Mouse (Mus musculus) neural tube, embryonic 14.5 days (tissue): Measurements from ENCODE around the gene Cacng7. TPM values are rescaled to one million over a fixed set of nuclear protein-coding genes. Genes with fewer than 3 reads are reported as not detected.

Source experiments
- ATAC-seq: fragments of 200-750 bp; cut with Nextera tagmentation; 2 replicates; pipeline ENCODE4 v1.8.0; 2017; ENCODE audit warnings: low read depth, mild to moderate bottlenecking, moderate TSS enrichment, moderate library complexity
- H3K27ac ChIP-seq: fragments of 300-500 bp; sonication (generic); 2 replicates; pipeline ENCODE4 v1.5.1; 2014; ENCODE audit warnings: low read depth, mild to moderate bottlenecking, control low read depth, low read length, moderate library complexity, mixed read lengths
- H3K27me3 ChIP-seq: fragments of 300-500 bp; sonication (generic); 2 replicates; pipeline ENCODE4 v1.6.1; 2014; ENCODE audit warnings: low read length; ENCODE audit not compliant: control insufficient read depth, insufficient read depth
- H3K36me3 ChIP-seq: fragments of 300-500 bp; sonication (generic); 2 replicates; pipeline ENCODE4 v1.6.1; 2014; ENCODE audit warnings: low read length, mixed read lengths; ENCODE audit not compliant: control insufficient read depth, insufficient read depth
- H3K4me1 ChIP-seq: fragments of 300-500 bp; sonication (generic); 2 replicates; pipeline ENCODE4 v1.6.1; 2014; ENCODE audit warnings: low read length; ENCODE audit not compliant: control insufficient read depth, insufficient read depth
- H3K4me2 ChIP-seq: fragments of 300-500 bp; sonication (generic); 2 replicates; pipeline ENCODE4 v1.6.1; 2014; ENCODE audit warnings: mild to moderate bottlenecking, low read depth, low read length, control low read depth
- H3K4me3 ChIP-seq: fragments of 300-500 bp; sonication (generic); 2 replicates; pipeline ENCODE4 v1.5.1; 2014; ENCODE audit warnings: low read depth, low read length, control low read depth, mixed read lengths
- H3K9ac ChIP-seq: fragments of 300-500 bp; sonication (generic); replicated peaks from 2 replicates; pipeline ENCODE4 v1.6.1; 2014; ENCODE audit warnings: low read depth, mild to moderate bottlenecking, control low read depth, low read length, mixed read lengths
- H3K9me3 ChIP-seq: fragments of 300-500 bp; sonication (generic); 2 replicates; pipeline ENCODE4 v1.6.1; 2016; ENCODE audit warnings: low read length; ENCODE audit not compliant: control insufficient read depth
- WGBS: fragments of 180-500 bp; shearing (Covaris S2); extraction: QIAGEN DNeasy Blood & Tissue Kit; methylation state at CpG from one replicate; pipeline ENCODE4 v1.1.7; 2014; 5-methylcytosine and 5-hydroxymethylcytosine counted together
- polyA plus RNA-seq: library from polyadenylated mRNA; unstranded; fragments of >200 nt; fragmentation: Nextera tagmentation; extraction: Ambion mirVana; gene quantifications from 2 replicates; pipeline ENCODE4 v1.2.1, GENCODE M21; 2014

The Cacng7 gene
- polyA plus RNA-seq, 1 experiment from 2014 or later, result 5.1 TPM

DNA sequence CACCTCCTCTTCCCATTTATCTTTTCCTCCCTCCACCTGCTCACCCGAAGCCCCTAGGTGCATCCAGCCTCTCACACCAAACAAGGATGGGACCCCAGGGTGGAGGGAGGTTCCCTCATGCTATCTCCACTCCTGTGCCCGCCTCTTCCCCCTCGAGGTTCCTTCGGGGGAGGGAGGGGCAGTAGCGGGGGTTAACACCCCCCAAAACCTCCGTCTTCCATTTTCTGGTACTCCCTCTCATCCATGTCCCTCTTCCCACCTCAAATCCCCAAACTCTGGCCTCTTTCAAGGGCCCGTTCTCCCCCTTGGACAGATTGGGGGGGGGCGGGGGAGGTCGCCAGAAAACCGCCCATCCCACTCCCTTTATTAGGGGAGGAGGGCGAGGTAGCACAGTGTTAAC lies 34.8 kb downstream of the Cacng7 start:
- H3K9ac ChIP-seq, result no peak overlapping the region
- peak overlapping the region; percentile 2; the same call in 1 of the 2 replicates for H3K4me2 ChIP-seq
- WGBS, result 10% methylated on average over 11 of the region's 11 CpGs
- H3K27ac ChIP-seq, result no peak overlapping the region
- no peaks in the 10 kb centered on the region; the same call in 1 of the 2 replicates for H3K36me3 ChIP-seq
- no peaks in the 10 kb centered on the region for H3K9me3 ChIP-seq
- H3K4me1 ChIP-seq, result no peaks in the 10 kb centered on the region
- ATAC-seq, result no peak
- H3K27me3 ChIP-seq, result no peaks in the 10 kb centered on the region
- H3K4me3 ChIP-seq, result no peak overlapping the region

DNA sequence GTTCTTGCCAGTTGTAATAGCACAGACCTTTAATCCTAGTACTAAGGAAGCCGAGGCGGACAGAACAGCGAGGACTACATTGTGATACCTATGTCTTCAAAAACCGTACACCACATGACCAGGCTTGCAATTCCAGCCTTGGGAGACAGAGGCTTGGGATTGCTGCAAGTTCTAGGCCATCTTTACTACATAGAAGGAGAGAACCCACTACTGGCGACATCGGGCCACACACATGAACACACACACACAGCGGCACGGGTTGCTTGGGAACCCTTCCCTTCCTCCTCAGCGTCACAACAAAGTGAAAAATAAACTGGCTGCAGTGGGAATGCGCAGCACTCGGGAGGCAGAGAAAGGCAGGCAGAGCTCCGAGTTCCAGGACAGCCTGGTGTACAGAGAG lies 35.6 kb downstream of the Cacng7 start:
- Histone ChIP-seq H3K4me1 (no peaks in the 10 kb centered on the region), H3K36me3 (no peaks in the 10 kb centered on the region; the same call in 1 of the 2 replicates), H3K4me2 (no peak overlapping the region), H3K4me3 (no peak overlapping the region), H3K9ac (no peak overlapping the region), H3K27ac (no peak overlapping the region), H3K9me3 (no peaks in the 10 kb centered on the region), H3K27me3 (no peaks in the 10 kb centered on the region)
- ATAC-seq, result no peak
- WGBS, result 29% methylated on average over 12 of the region's 12 CpGs

DNA sequence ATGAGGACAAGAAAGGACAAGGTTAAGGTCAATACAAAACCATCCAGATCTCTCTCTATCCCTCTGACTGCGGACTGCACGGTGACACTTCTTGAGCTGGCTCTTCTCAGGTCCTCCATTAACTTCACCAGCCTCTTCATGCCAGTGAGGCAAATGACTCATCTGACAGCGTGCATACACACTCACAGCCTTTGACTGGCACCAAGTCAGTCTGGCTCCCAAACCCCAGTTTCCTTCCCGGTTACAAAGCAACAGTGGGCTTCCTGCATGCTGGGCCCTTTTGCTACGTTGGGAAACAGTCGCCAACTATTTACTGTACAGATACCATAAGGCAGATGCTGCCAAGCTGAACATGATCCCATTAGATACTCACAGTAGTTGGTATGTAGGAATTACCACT lies 36.4 kb downstream of the Cacng7 start:
- no peak for ATAC-seq
- WGBS, result 80% methylated on average over 6 of the region's 6 CpGs
- Histone ChIP-seq H3K27ac (no peak overlapping the region), H3K9me3 (no peaks in the 10 kb centered on the region), H3K36me3 (no peaks in the 10 kb centered on the region; the same call in 1 of the 2 replicates), H3K9ac (no peak overlapping the region), H3K4me2 (no peak overlapping the region), H3K4me1 (no peaks in the 10 kb centered on the region), H3K4me3 (no peak overlapping the region), H3K27me3 (no peaks in the 10 kb centered on the region)

DNA sequence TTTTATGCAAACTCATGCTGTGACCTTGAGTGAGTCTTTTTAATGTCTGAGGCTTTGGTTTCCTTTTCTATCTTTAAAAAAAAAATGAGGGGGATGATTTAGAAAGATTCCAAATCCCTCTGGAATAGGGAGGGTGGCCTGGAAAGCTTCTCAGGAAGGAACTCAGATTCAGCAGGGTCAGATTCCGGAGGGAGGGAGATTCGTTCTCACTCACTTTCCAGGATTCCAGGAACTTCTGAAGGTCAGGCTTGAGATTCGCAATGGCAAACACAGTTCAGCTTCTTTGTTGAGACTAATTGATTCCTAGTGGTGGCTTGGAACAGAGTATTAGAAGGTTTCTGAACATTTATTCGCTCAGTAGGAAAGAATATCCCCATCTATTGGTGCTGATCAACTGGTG lies 37.7 kb downstream of the Cacng7 start:
- no peak overlapping the region for H3K9ac ChIP-seq
- H3K27me3 ChIP-seq, result no peaks in the 10 kb centered on the region
- H3K4me1 ChIP-seq, result no peaks in the 10 kb centered on the region
- H3K4me2 ChIP-seq, result no peak overlapping the region
- no peaks in the 10 kb centered on the region for H3K9me3 ChIP-seq
- no peaks in the 10 kb centered on the region for H3K36me3 ChIP-seq
- H3K4me3 ChIP-seq, result no peak overlapping the region
- 68% methylated on average over 4 of the region's 4 CpGs for WGBS
- H3K27ac ChIP-seq, result no peak overlapping the region
- ATAC-seq, result no peak

DNA sequence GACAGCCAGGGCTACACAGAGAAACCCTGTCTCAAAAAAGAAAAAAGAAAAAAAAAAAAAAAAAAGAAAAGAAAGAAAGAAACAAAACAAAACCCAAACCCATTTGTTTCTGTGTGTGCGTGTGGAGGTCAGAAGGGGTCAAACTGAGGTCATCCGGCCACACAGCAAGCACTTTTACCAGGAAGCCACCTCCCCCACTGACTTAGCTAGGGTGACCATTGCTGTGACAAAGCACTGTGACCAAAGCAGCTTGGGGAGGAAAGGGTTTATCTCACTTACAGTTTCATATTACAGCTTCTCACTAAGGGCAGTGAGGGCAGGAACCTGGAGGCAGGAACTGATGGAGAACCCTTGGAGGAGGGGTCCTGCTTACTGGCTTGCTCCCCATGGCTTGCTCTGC lies 39.6 kb downstream of the Cacng7 start:
- Histone ChIP-seq H3K9ac (no peak overlapping the region), H3K4me3 (no peak overlapping the region), H3K9me3 (no peaks in the 10 kb centered on the region), H3K27me3 (no peaks in the 10 kb centered on the region), H3K4me2 (no peak overlapping the region), H3K27ac (no peak overlapping the region), H3K36me3 (no peaks in the 10 kb centered on the region), H3K4me1 (no peaks in the 10 kb centered on the region)
- 57% methylated on average over 2 of the region's 2 CpGs for WGBS
- no peak for ATAC-seq

DNA sequence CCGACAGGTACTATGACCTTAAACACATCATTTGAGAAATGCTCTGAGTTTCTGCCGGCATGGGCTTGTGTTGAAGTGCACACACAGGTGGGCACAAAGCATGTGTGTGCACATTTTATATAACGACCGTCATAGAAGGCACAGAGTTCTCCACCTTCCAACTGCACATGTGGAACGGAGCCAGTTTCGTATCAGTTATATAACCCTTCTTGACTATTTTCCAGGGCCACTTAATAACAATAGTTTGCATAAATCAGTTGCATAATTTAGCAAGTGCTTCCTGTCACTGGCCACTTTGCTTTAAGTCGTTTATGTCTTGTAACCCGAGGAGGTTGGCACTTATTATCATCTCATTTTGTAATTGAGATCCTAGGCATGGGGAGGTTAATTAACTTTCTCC lies 41.0 kb downstream of the Cacng7 start:
- ATAC-seq, result no peak
- H3K4me3 ChIP-seq, result no peak overlapping the region
- no peak overlapping the region for H3K9ac ChIP-seq
- no peaks in the 10 kb centered on the region for H3K4me1 ChIP-seq
- no peaks in the 10 kb centered on the region for H3K27me3 ChIP-seq
- no peaks in the 10 kb centered on the region for H3K36me3 ChIP-seq
- WGBS, result 85% methylated on average over 8 of the region's 8 CpGs
- H3K4me2 ChIP-seq, result no peak overlapping the region
- H3K9me3 ChIP-seq, result no peaks in the 10 kb centered on the region
- no peak overlapping the region for H3K27ac ChIP-seq

DNA sequence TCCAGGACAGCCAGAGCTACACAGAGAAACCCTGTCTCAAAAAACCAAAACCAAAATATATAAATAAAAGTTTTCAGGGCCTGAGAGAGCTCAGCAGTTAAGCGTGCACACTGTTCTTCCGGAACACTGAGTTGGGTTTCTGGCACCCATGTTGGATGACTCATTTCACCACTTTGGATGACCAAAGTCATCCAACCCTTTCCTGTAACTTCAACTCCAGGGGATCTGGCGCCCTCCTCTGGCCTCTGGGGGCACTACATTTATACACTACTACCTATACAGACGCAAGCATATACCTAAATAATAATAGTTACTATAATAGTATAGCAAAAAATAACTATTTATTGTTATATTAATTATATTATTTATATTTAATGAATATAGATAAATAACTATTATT lies 44.1 kb downstream of the Cacng7 start:
- H3K27me3 ChIP-seq, result no peaks in the 10 kb centered on the region
- no peak for ATAC-seq
- H3K9ac ChIP-seq, result no peak overlapping the region
- 56% methylated on average over 4 of the region's 4 CpGs for WGBS
- H3K4me2 ChIP-seq, result no peak overlapping the region
- H3K4me1 ChIP-seq, result no peaks in the 10 kb centered on the region
- no peaks in the 10 kb centered on the region for H3K9me3 ChIP-seq
- no peak overlapping the region for H3K27ac ChIP-seq
- H3K36me3 ChIP-seq, result no peaks in the 10 kb centered on the region
- no peak overlapping the region for H3K4me3 ChIP-seq

DNA sequence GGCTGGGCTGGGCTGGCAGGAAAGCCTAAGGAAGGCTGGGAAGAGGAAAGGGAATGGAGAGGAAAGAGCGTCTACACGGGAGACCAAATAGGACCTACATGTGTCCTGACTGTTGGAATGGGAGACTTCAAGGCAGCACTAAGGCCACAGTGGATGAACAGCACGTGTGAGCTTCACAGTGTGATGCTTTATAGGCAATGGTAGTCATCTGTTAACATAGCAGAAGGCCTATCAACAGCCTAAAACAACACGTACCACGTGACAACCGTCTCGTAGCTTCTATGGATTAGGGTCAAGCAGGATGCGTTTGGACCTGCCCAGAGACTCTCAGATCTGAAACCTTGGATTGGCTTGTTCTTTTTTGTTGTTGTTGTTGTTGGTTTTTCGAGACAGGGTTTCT lies 49.4 kb downstream of the Cacng7 start:
- H3K4me2 ChIP-seq, result no peak overlapping the region
- WGBS, result 85% methylated on average over 9 of the region's 9 CpGs
- no peaks in the 10 kb centered on the region for H3K36me3 ChIP-seq
- no peak for ATAC-seq
- H3K27ac ChIP-seq, result no peak overlapping the region
- no peaks in the 10 kb centered on the region for H3K9me3 ChIP-seq
- H3K4me3 ChIP-seq, result no peak overlapping the region
- no peak overlapping the region for H3K9ac ChIP-seq
- H3K4me1 ChIP-seq, result no peaks in the 10 kb centered on the region
- H3K27me3 ChIP-seq, result no peaks in the 10 kb centered on the region

DNA sequence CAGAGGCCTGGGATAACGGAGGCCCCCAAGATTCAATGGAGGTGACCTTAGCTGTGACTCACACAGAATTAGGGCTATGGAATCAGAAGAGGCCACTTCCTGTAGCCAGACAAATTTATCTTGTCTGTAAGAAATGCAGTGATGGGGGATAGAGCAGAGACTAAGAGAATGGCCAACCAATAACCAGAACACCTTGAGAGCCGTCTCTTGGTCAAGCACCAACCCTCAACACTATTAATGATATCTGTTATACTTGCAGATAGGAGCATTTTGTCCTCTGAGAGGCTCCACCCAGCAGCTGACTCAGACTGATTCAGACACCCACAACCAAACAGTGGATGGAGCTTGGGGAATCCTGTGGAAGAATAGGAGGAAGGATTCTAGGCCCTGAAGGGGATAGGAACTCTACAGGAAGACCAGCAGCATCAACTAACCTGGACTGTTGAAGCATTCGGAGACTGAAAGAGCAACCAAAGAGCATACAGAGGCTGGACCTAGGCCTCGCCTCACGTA lies 52.1 kb downstream of the Cacng7 start:
- H3K4me1 ChIP-seq, result 0 out of 2 replicates have a peak, but pooled peaks cover 6% of the 10 kb centered on the region
- no peaks in the 10 kb centered on the region for H3K36me3 ChIP-seq
- H3K27ac ChIP-seq, result no peak overlapping the region
- no peak overlapping the region for H3K4me3 ChIP-seq
- no peak overlapping the region for H3K9ac ChIP-seq
- H3K4me2 ChIP-seq, result no peak overlapping the region
- WGBS, result 90% methylated on average over 5 of the region's 5 CpGs
- no peaks in the 10 kb centered on the region for H3K27me3 ChIP-seq
- H3K9me3 ChIP-seq, result no peaks in the 10 kb centered on the region
- no peak for ATAC-seq
